Mouse (Mus musculus): Measurements from ENCODE around the gene Galnt17. TPM values are rescaled to one million over a fixed set of nuclear protein-coding genes. Genes with fewer than 3 reads are reported as not detected.
A peak's percentile ranks its signal among the peaks of the same experiment; 100 is the strongest.

Gene Galnt17
- polyA plus RNA-seq, 1 experiment from 2014 or later: 1.2 TPM

GRCm38 (mm10) chr5:130869869-130870268 is 438.4 kb downstream of the Galnt17 start:
- Histone ChIP-seq H3K36me3 (no peaks in the 10 kb centered on the region), H3K27ac (replicated peaks) (no peak overlapping the region), H3K4me3 (no peak overlapping the region), H3K27me3 (ENCODE audit: low read depth, poor library complexity, severe bottlenecking) (no peaks in the 10 kb centered on the region), H3K9me3 (replicated peaks) (no peaks in the 10 kb centered on the region), H3K4me1 (no peaks in the 10 kb centered on the region)
- DNase-seq (ENCODE audit: low spot score): no peak
- 74% methylated on average over 1 of the region's 1 CpGs for WGBS

GRCm38 (mm10) chr5:130862302-130862701 is 446.0 kb downstream of the Galnt17 start:
- Histone ChIP-seq H3K4me1 (no peaks in the 10 kb centered on the region), H3K4me3 (no peak overlapping the region), H3K9me3 (replicated peaks) (no peaks in the 10 kb centered on the region), H3K27me3 (ENCODE audit: low read depth, poor library complexity, severe bottlenecking) (no peaks in the 10 kb centered on the region), H3K36me3 (no peaks in the 10 kb centered on the region), H3K27ac (replicated peaks) (no peak overlapping the region)
- peak; percentile 29 for DNase-seq (ENCODE audit: low spot score)
- WGBS: 69% methylated on average over 5 of the region's 5 CpGs

GRCm38 (mm10) chr5:130859736-130860135 is 448.6 kb downstream of the Galnt17 start:
- DNase-seq (ENCODE audit: low spot score): no peak
- Histone ChIP-seq H3K4me3 (no peak overlapping the region), H3K36me3 (no peaks in the 10 kb centered on the region), H3K27ac (replicated peaks) (no peak overlapping the region), H3K27me3 (ENCODE audit: low read depth, poor library complexity, severe bottlenecking) (no peaks in the 10 kb centered on the region), H3K9me3 (replicated peaks) (no peaks in the 10 kb centered on the region), H3K4me1 (no peaks in the 10 kb centered on the region)
- 43% methylated on average over 6 of the region's 6 CpGs for WGBS

GRCm38 (mm10) chr5:130858706-130859105 is 449.6 kb downstream of the Galnt17 start:
- no peak for DNase-seq (ENCODE audit: low spot score)
- no peaks in the 10 kb centered on the region for H3K4me1 ChIP-seq
- no peaks in the 10 kb centered on the region for H3K36me3 ChIP-seq
- no peaks in the 10 kb centered on the region for H3K9me3 ChIP-seq (replicated peaks)
- WGBS: 83% methylated on average over 3 of the region's 3 CpGs
- no peak overlapping the region for H3K27ac ChIP-seq (replicated peaks)
- no peaks in the 10 kb centered on the region for H3K27me3 ChIP-seq (ENCODE audit: low read depth, poor library complexity, severe bottlenecking)
- no peak overlapping the region for H3K4me3 ChIP-seq

- H3K36me3 ChIP-seq: no peaks in the 10 kb centered on the region
- 26% methylated on average over 8 of the region's 8 CpGs for WGBS
- H3K27ac ChIP-seq (replicated peaks): no peak overlapping the region
- no peaks in the 10 kb centered on the region for H3K9me3 ChIP-seq (replicated peaks)
- H3K4me1 ChIP-seq: no peaks in the 10 kb centered on the region
- H3K27me3 ChIP-seq (ENCODE audit: low read depth, poor library complexity, severe bottlenecking): no peaks in the 10 kb centered on the region
- DNase-seq (ENCODE audit: low spot score): peak; percentile 42
- no peak overlapping the region for H3K4me3 ChIP-seq
These were observed 450.1 kb downstream of the Galnt17 start for GRCm38 (mm10) chr5:130858148-130858547.

GRCm38 (mm10) chr5:130854430-130854829 is 453.9 kb downstream of the Galnt17 start:
- no peaks in the 10 kb centered on the region for H3K36me3 ChIP-seq
- 87% methylated on average over 7 of the region's 7 CpGs for WGBS
- no peaks in the 10 kb centered on the region for H3K9me3 ChIP-seq (replicated peaks)
- no peaks in the 10 kb centered on the region for H3K27me3 ChIP-seq (ENCODE audit: low read depth, poor library complexity, severe bottlenecking)
- H3K4me3 ChIP-seq: no peak overlapping the region
- H3K4me1 ChIP-seq: peaks cover 8% of the 10 kb centered on the region
- no peak for DNase-seq (ENCODE audit: low spot score)
- H3K27ac ChIP-seq (replicated peaks): no peak overlapping the region

GRCm38 (mm10) chr5:130853371-130853770 is 454.9 kb downstream of the Galnt17 start:
- H3K4me3 ChIP-seq: no peak overlapping the region
- no peaks in the 10 kb centered on the region for H3K9me3 ChIP-seq (replicated peaks)
- H3K36me3 ChIP-seq: no peaks in the 10 kb centered on the region
- under 1% methylated on average over 10 of the region's 10 CpGs for WGBS
- no peak overlapping the region for H3K27ac ChIP-seq (replicated peaks)
- peaks cover 8% of the 10 kb centered on the region for H3K4me1 ChIP-seq
- H3K27me3 ChIP-seq (ENCODE audit: low read depth, poor library complexity, severe bottlenecking): no peaks in the 10 kb centered on the region
- DNase-seq (ENCODE audit: low spot score): peak; percentile 86

- no peaks in the 10 kb centered on the region for H3K9me3 ChIP-seq (replicated peaks)
- no peak for DNase-seq (ENCODE audit: low spot score)
- H3K27ac ChIP-seq (replicated peaks): peak overlapping the region; percentile 63; the same call in 1 of the 2 replicates
- H3K4me1 ChIP-seq: peaks cover 8% of the 10 kb centered on the region
- H3K36me3 ChIP-seq: no peaks in the 10 kb centered on the region
- H3K27me3 ChIP-seq (ENCODE audit: low read depth, poor library complexity, severe bottlenecking): no peaks in the 10 kb centered on the region
- peak overlapping the region; percentile 32 for H3K4me3 ChIP-seq
- 15% methylated on average over 11 of the region's 11 CpGs for WGBS
These were observed 456.1 kb downstream of the Galnt17 start for GRCm38 (mm10) chr5:130852182-130852581.

GRCm38 (mm10) chr5:130849610-130850009 is 458.7 kb downstream of the Galnt17 start:
- Histone ChIP-seq H3K27me3 (ENCODE audit: low read depth, poor library complexity, severe bottlenecking) (no peaks in the 10 kb centered on the region), H3K4me3 (no peak overlapping the region), H3K27ac (replicated peaks) (no peak overlapping the region), H3K9me3 (replicated peaks) (no peaks in the 10 kb centered on the region), H3K36me3 (no peaks in the 10 kb centered on the region), H3K4me1 (peaks cover 8% of the 10 kb centered on the region)
- WGBS: 82% methylated on average over 4 of the region's 4 CpGs
- DNase-seq (ENCODE audit: low spot score): no peak

- no peaks in the 10 kb centered on the region for H3K36me3 ChIP-seq
- H3K9me3 ChIP-seq (replicated peaks): no peaks in the 10 kb centered on the region
- no peak overlapping the region for H3K4me3 ChIP-seq
- peaks cover 8% of the 10 kb centered on the region for H3K4me1 ChIP-seq
- no peaks in the 10 kb centered on the region for H3K27me3 ChIP-seq (ENCODE audit: low read depth, poor library complexity, severe bottlenecking)
- no peak for DNase-seq (ENCODE audit: low spot score)
- H3K27ac ChIP-seq (replicated peaks): no peak overlapping the region
- 90% methylated on average over 6 of the region's 6 CpGs for WGBS
These were observed 459.7 kb downstream of the Galnt17 start for GRCm38 (mm10) chr5:130848562-130848961.

- H3K27me3 ChIP-seq (ENCODE audit: low read depth, poor library complexity, severe bottlenecking): no peaks in the 10 kb centered on the region
- H3K4me3 ChIP-seq: no peak overlapping the region
- no peak for DNase-seq (ENCODE audit: low spot score)
- no peak overlapping the region for H3K27ac ChIP-seq (replicated peaks)
- H3K36me3 ChIP-seq: no peaks in the 10 kb centered on the region
- no peaks in the 10 kb centered on the region for H3K4me1 ChIP-seq
- 0 out of 2 replicates have a peak, but pooled peaks cover 3% of the 10 kb centered on the region for H3K9me3 ChIP-seq (replicated peaks)
- 91% methylated on average over 2 of the region's 2 CpGs for WGBS
These were observed 482.5 kb downstream of the Galnt17 start for GRCm38 (mm10) chr5:130825797-130826196.

Data from midbrain, embryonic 10.5 days (tissue).